Mouse (Mus musculus): ENCODE results near the gene Gabbr2.

DNA sequence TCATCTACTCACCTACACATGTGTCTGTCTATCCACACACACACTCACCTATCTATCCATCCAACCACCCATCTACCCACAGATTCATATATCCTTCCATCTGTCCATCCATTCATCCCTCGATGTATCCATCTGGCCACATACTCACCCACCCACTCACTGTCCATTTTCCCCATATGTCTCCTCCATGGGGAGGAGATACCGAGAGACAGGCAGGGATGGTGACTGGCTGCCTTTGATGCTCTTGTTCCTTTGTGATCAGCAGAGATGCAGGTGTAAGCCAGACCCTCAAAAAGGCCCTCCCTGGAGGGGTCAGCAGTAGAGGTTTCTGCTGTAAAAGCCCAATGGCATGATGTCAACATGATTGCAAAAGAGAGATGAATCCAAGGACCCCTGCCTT lies 221.0 kb downstream of the Gabbr2 start:
- TF ChIP-seq GATA1 (IDR thresholded peaks at IDR 0.05; ENCODE audit: low read length) = no peak
- TF ChIP-seq TAL1 (IDR thresholded peaks at IDR 0.05; ENCODE audit: low read length) = no peak

Data from erythroblast, embryonic 14.5 days (primary cell).